Mouse (Mus musculus) layer of hippocampus, postnatal 25 days (tissue): ENCODE data around the gene Foxg1. TPM values are rescaled to one million over a fixed set of nuclear protein-coding genes. Genes with fewer than 3 reads are reported as not detected.

Source experiments
- DNase-seq, 2 experiments: peaks; one replicate each; pipeline ENCODE4 v3.0.0; 2022; ENCODE audit warnings: mixed read lengths in 2 of 2, low spot score in 1 of 2; ENCODE audit errors: extremely low spot score in 1 of 2
- total RNA-seq, 2 experiments: library from RNA; stranded (reverse); gene quantifications; 2 replicates each; pipeline ENCODE4 v1.2.3; 2021

Foxg1 gene
- total RNA-seq, 2 experiments from 2014 or later, result 148 to 181 TPM

DNA sequence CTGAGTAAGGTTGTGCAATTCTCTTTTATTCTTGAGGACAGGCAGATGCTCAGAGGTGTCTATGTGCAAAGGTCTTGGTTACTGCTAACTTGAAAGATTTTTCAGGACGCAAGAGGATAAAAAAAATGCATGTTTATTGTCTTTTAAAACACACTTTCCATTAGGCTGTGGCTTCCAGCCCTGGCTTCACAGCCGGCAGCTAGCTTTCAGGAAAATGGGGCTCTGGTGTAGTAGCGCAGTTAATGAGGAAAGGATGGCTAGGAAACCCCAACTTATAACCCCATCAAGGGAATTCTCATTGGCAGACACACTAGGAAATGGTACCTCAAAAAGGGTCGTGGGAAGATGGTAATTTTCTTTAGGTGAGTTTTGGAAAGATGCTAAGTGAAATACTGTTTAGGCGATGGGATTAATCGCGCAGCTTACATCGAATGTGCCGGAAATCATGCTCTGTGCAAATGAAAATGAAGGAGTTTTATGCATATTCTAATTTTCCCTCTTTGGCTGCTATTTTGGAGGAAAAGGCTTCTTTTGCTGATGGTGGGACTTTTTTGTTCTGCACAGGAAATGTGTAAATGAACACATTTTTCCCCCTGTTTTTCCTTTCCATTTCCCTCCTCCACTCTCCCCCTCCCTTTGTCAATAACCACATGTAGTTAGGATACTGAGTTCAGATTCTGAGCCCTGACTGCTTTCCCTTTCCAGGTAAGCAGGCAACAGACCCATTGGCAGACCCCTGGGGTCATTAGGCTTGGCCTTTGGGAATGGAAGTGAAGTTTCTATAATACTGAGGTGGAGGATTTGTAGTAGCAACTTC lies 17.8 kb downstream of the Foxg1 start:
- DNase-seq, result no peak

GRCm38 (mm10) chr12:49400853-49401118 lies 18.3 kb downstream of the Foxg1 start:
- no peak for DNase-seq

DNA sequence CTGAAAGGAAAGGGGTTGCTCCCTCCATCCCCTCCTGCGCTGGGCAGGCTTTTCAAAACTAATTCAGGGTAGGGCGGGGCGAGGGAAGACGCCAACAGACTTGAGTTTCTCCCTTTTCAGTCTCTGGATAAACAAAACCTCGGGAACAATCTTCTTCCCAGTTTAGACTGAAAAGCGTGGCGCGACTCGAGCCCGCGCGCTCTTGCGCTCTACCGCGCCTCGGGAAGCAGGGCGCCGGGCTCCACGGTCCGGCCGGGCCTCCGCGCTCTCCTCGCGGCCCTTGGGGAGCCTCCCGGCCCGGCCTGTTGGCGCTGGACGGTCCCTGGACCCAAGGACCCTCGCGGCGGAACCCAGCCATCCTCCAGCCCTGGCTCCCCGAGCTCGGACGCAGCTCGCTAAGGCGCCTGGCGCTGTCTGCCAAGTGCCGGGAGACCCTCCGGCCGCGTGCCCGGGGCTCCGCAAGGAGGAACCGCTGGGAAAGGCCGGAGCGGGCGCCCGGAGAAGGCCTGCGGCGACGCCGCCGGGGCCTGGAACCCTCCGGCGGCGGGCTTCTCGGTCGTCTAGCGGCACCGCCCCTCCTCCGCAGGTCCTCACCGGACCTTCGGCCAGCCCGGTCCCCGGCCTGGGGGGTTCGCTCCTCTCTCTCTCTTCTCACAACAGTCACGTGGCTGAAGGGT lies 18.8 kb downstream of the Foxg1 start:
- peak; percentile 41 to 55 for DNase-seq

DNA sequence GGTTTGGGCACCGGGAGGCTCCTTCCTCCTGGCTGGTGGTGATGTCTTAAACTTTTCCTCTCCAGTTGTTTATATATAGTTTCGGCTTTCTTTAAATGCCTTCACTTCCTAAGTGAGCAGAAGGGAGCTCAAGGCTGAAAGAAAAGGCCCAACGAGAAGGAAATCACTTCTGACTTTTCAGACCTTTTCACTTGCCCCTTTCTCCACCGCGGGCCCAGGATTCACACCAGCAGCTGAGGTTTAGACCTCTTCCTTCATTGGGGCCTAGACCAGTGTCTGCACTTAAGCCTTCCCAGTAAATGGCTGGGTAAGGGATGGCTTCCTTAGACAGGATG lies 19.3 kb downstream of the Foxg1 start:
- DNase-seq, result no peak

GRCm38 (mm10) chr12:49409833-49410232 lies 27.4 kb downstream of the Foxg1 start:
- no peak for DNase-seq

GRCm38 (mm10) chr12:49417963-49418362 lies 35.5 kb downstream of the Foxg1 start:
- no peak for DNase-seq

Other genes starting within 250 kb of the Foxg1 start
- gene Gm43517, start 2.5 kb downstream of the Foxg1 start, total RNA-seq, result 10 to 100 TPM in 1 of 2 experiments, 1 to 10 TPM in 1; 7.1 to 13.1 TPM